Mouse (Mus musculus) neural tube, embryonic 14.5 days (tissue): ENCODE data around the gene Ssbp3. TPM values are rescaled to one million over a fixed set of nuclear protein-coding genes. Genes with fewer than 3 reads are reported as not detected.

Source experiments
- ATAC-seq: fragments of 200-750 bp; cut with Nextera tagmentation; 2 replicates; pipeline ENCODE4 v1.8.0; 2017; ENCODE audit warnings: low read depth, mild to moderate bottlenecking, moderate TSS enrichment, moderate library complexity
- H3K27ac ChIP-seq: fragments of 300-500 bp; sonication (generic); 2 replicates; pipeline ENCODE4 v1.5.1; 2014; ENCODE audit warnings: low read depth, mild to moderate bottlenecking, control low read depth, low read length, moderate library complexity, mixed read lengths
- H3K27me3 ChIP-seq: fragments of 300-500 bp; sonication (generic); 2 replicates; pipeline ENCODE4 v1.6.1; 2014; ENCODE audit warnings: low read length; ENCODE audit not compliant: control insufficient read depth, insufficient read depth
- H3K36me3 ChIP-seq: fragments of 300-500 bp; sonication (generic); 2 replicates; pipeline ENCODE4 v1.6.1; 2014; ENCODE audit warnings: low read length, mixed read lengths; ENCODE audit not compliant: control insufficient read depth, insufficient read depth
- H3K4me1 ChIP-seq: fragments of 300-500 bp; sonication (generic); 2 replicates; pipeline ENCODE4 v1.6.1; 2014; ENCODE audit warnings: low read length; ENCODE audit not compliant: control insufficient read depth, insufficient read depth
- H3K4me2 ChIP-seq: fragments of 300-500 bp; sonication (generic); 2 replicates; pipeline ENCODE4 v1.6.1; 2014; ENCODE audit warnings: mild to moderate bottlenecking, low read depth, low read length, control low read depth
- H3K4me3 ChIP-seq: fragments of 300-500 bp; sonication (generic); 2 replicates; pipeline ENCODE4 v1.5.1; 2014; ENCODE audit warnings: low read depth, low read length, control low read depth, mixed read lengths
- H3K9ac ChIP-seq: fragments of 300-500 bp; sonication (generic); replicated peaks from 2 replicates; pipeline ENCODE4 v1.6.1; 2014; ENCODE audit warnings: low read depth, mild to moderate bottlenecking, control low read depth, low read length, mixed read lengths
- H3K9me3 ChIP-seq: fragments of 300-500 bp; sonication (generic); 2 replicates; pipeline ENCODE4 v1.6.1; 2016; ENCODE audit warnings: low read length; ENCODE audit not compliant: control insufficient read depth
- WGBS: fragments of 180-500 bp; shearing (Covaris S2); extraction: QIAGEN DNeasy Blood & Tissue Kit; methylation state at CpG from one replicate; pipeline ENCODE4 v1.1.7; 2014; 5-methylcytosine and 5-hydroxymethylcytosine counted together
- polyA plus RNA-seq: library from polyadenylated mRNA; unstranded; fragments of >200 nt; fragmentation: Nextera tagmentation; extraction: Ambion mirVana; gene quantifications from 2 replicates; pipeline ENCODE4 v1.2.1, GENCODE M21; 2014

The Ssbp3 gene
- polyA plus RNA-seq, 1 experiment from 2014 or later = 106 TPM

GRCm38 (mm10) chr4:106869539-106869951 lies 41.0 kb upstream of the Ssbp3 start:
- Histone ChIP-seq H3K9ac (no peak overlapping the region), H3K4me3 (no peak overlapping the region), H3K4me1 (peaks cover 12% of the 10 kb centered on the region), H3K36me3 (no peaks in the 10 kb centered on the region), H3K4me2 (no peak overlapping the region), H3K27ac (no peak overlapping the region), H3K9me3 (no peaks in the 10 kb centered on the region), H3K27me3 (no peaks in the 10 kb centered on the region)
- no peak for ATAC-seq
- 74% methylated on average over 3 of the region's 3 CpGs for WGBS

- H3K9me3 ChIP-seq = no peaks in the 10 kb centered on the region
- no peak overlapping the region for H3K27ac ChIP-seq
- H3K4me3 ChIP-seq = no peak overlapping the region
- no peak overlapping the region for H3K4me2 ChIP-seq
- no peak overlapping the region for H3K9ac ChIP-seq
- no peak for ATAC-seq
- WGBS = 96% methylated on average over 2 of the region's 2 CpGs
- H3K36me3 ChIP-seq = no peaks in the 10 kb centered on the region
- H3K27me3 ChIP-seq = no peaks in the 10 kb centered on the region
- H3K4me1 ChIP-seq = peaks cover 6% of the 10 kb centered on the region
Measured at GRCm38 (mm10) chr4:106870556-106870955, 39.9 kb upstream of the Ssbp3 start.

GRCm38 (mm10) chr4:106874501-106874900 lies 36.0 kb upstream of the Ssbp3 start:
- Histone ChIP-seq H3K36me3 (no peaks in the 10 kb centered on the region), H3K4me3 (no peak overlapping the region), H3K9ac (no peak overlapping the region), H3K4me1 (no peaks in the 10 kb centered on the region), H3K9me3 (no peaks in the 10 kb centered on the region), H3K27ac (no peak overlapping the region), H3K27me3 (no peaks in the 10 kb centered on the region), H3K4me2 (no peak overlapping the region)
- 90% methylated on average over 7 of the region's 7 CpGs for WGBS
- no peak for ATAC-seq

- no peak for ATAC-seq
- Histone ChIP-seq H3K4me2 (no peak overlapping the region), H3K4me3 (no peak overlapping the region), H3K27me3 (no peaks in the 10 kb centered on the region), H3K36me3 (no peaks in the 10 kb centered on the region), H3K9ac (no peak overlapping the region), H3K9me3 (no peaks in the 10 kb centered on the region), H3K27ac (no peak overlapping the region), H3K4me1 (no peaks in the 10 kb centered on the region)
- WGBS = 72% methylated on average over 6 of the region's 6 CpGs
Measured at GRCm38 (mm10) chr4:106881101-106881500, 29.4 kb upstream of the Ssbp3 start.

GRCm38 (mm10) chr4:106883149-106883548 lies 27.4 kb upstream of the Ssbp3 start:
- WGBS = 82% methylated on average over 2 of the region's 2 CpGs
- no peaks in the 10 kb centered on the region for H3K4me1 ChIP-seq
- H3K9me3 ChIP-seq = no peaks in the 10 kb centered on the region
- no peaks in the 10 kb centered on the region for H3K36me3 ChIP-seq
- H3K4me2 ChIP-seq = no peak overlapping the region
- no peak overlapping the region for H3K27ac ChIP-seq
- H3K27me3 ChIP-seq = no peaks in the 10 kb centered on the region
- H3K4me3 ChIP-seq = no peak overlapping the region
- no peak overlapping the region for H3K9ac ChIP-seq
- ATAC-seq = no peak

GRCm38 (mm10) chr4:106886307-106887085 lies 24.0 kb upstream of the Ssbp3 start:
- Histone ChIP-seq H3K27ac (no peak overlapping the region), H3K4me3 (no peak overlapping the region), H3K9ac (no peak overlapping the region), H3K27me3 (no peaks in the 10 kb centered on the region), H3K4me2 (no peak overlapping the region), H3K4me1 (no peaks in the 10 kb centered on the region), H3K36me3 (no peaks in the 10 kb centered on the region), H3K9me3 (no peaks in the 10 kb centered on the region)
- ATAC-seq = no peak
- WGBS = 85% methylated on average over 10 of the region's 10 CpGs

GRCm38 (mm10) chr4:106896086-106896485 lies 14.4 kb upstream of the Ssbp3 start:
- no peaks in the 10 kb centered on the region for H3K4me1 ChIP-seq
- no peaks in the 10 kb centered on the region for H3K9me3 ChIP-seq
- H3K27me3 ChIP-seq = no peaks in the 10 kb centered on the region
- no peak for ATAC-seq
- WGBS = 87% methylated on average over 8 of the region's 8 CpGs
- H3K36me3 ChIP-seq = no peaks in the 10 kb centered on the region
- H3K27ac ChIP-seq = no peak overlapping the region
- no peak overlapping the region for H3K9ac ChIP-seq
- no peak overlapping the region for H3K4me2 ChIP-seq
- no peak overlapping the region for H3K4me3 ChIP-seq

- Histone ChIP-seq H3K27me3 (no peaks in the 10 kb centered on the region), H3K4me3 (no peak overlapping the region), H3K9me3 (no peaks in the 10 kb centered on the region), H3K4me2 (no peak overlapping the region), H3K9ac (no peak overlapping the region), H3K27ac (no peak overlapping the region), H3K36me3 (no peaks in the 10 kb centered on the region), H3K4me1 (no peaks in the 10 kb centered on the region)
- no peak for ATAC-seq
- 56% methylated on average over 5 of the region's 5 CpGs for WGBS
Measured at GRCm38 (mm10) chr4:106898923-106899322, 11.6 kb upstream of the Ssbp3 start.

- Histone ChIP-seq H3K27ac (no peak overlapping the region), H3K9ac (no peak overlapping the region), H3K27me3 (no peaks in the 10 kb centered on the region), H3K36me3 (no peaks in the 10 kb centered on the region), H3K4me1 (no peaks in the 10 kb centered on the region), H3K4me2 (no peak overlapping the region), H3K9me3 (no peaks in the 10 kb centered on the region), H3K4me3 (no peak overlapping the region)
- WGBS = 92% methylated on average over 3 of the region's 3 CpGs
- no peak for ATAC-seq
Measured at GRCm38 (mm10) chr4:106899471-106899870, 11.0 kb upstream of the Ssbp3 start.
